Mouse (Mus musculus): Measurements from ENCODE around the gene Zmynd12.

Zmynd12 gene

DNA sequence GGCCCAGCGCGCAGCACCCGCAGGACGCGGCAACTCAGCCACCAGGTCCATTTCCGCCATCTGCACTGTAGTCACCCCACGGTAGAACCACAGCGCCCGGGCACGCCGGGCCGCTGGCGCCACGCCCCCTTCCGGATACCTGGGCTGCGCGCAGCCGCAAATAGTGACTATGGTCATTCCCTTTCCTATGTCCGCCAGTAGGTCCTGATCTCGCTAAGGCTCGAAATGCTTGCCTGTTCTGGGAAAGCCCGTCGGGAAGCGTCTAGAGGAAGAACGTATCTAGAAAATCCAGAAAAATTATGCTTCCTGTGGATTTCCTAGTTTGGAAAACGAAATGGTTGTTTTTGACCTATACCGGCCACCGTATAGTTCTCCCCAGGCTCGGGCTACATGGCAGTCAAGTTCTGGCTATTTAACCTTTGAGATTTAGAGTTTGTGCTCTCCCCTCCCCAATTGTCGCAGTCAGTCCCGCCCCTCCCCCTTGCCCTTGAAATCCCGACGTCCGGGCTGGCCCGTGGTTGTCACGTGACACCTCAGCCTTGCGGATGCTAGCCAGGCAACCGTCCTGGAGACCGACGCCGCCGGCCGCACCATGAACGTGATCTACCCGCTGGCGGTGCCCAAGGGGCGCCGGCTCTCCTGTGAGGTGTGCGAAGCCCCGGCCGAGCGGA, at the start of gene Zmynd12, which contains the start of gene Ppcs:
Zmynd12 (plus strand) TSS at position 521 of the 671 bp plus-strand sequence.
Ppcs (minus strand) TSS at position 127 of the 671 bp plus-strand sequence.
- DNase-seq = peak; percentile 93

- no peak for DNase-seq
These were observed 41.0 kb upstream of the Zmynd12 start for GRCm38 (mm10) chr4:119381471-119382190.

DNA sequence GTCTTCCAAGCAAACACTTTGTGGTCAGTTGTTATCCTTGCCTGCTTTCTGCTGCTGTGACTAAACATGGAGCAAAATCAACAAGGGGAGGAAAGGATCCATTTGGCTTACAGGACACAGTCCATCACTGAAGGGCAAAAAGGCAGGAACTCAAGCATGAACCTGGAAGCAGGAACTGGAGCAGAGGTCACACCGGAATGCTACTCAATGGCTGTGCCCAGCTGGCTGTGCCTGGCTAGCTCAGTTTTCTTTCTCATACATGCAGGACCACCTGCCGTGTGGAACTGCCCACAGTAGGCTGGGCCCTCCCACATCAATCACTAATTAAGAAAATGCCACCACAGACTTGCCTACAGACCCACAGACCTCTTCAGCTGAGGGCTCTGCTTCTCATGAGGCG, 33.4 kb upstream of the Zmynd12 start:
- DNase-seq = no peak

GRCm38 (mm10) chr4:119390369-119390768, 32.2 kb upstream of the Zmynd12 start:
- peak; percentile 77 for DNase-seq

- DNase-seq = no peak
These were observed 23.9 kb upstream of the Zmynd12 start for GRCm38 (mm10) chr4:119398751-119399150.

- DNase-seq = peak; percentile 25
These were observed 21.7 kb upstream of the Zmynd12 start for GRCm38 (mm10) chr4:119400896-119401295.

- DNase-seq = no peak
These were observed 19.2 kb upstream of the Zmynd12 start for GRCm38 (mm10) chr4:119403431-119403830.

GRCm38 (mm10) chr4:119411877-119412650, 10.6 kb upstream of the Zmynd12 start:
- peak; percentile 63 for DNase-seq

DNA sequence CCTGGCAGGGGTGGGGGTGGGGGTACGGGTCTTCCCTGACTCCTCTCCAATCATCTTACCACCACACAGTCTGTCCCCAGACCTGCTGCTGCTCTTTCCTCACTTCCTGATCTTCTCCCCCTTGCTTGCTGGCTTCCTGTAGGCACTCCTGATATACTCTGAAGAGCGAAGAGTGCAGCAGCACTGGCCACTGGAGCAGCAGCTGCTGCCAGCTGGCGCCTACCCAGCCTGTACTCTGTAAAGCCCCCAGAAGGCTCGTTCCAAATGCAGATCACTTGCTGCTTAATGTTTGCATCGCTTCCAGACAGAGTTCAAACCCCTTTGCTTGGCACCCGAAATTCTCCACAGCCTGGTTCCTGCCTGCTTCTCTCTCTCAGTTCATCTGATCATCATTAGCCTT, 9.8 kb upstream of the Zmynd12 start:
- DNase-seq = peak; percentile 47

DNA sequence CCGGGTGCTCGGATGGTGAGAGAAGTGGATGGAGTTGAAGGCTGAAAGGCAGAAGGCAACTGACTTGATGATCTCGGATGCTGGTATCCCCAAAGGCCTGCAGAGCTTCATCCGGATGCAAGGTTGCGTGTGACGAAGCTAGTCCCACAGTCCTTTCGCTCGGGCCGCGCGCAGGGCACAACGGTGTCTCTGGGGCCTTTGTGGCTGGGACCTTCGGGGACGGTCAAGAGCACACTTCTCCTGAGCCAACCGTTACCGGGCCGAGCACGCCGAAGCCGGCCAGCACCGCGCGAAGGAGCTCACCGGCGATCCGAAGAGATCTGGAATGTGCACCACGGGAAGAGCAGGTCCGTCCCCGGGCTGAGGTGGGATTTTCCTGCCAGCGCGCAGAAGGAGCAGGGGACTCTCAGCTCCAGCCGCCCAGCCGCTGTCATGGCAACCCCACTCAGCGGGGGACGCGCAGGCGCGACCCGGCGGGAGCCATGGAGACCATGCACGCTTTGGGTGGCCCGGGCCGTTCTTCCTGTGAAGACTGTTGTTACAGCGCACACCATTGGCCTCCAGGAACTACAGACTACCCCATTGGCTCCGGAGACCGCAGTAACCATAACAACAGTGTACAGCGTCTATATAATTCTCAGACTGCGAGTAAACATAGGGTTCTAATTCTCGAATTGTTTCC, 7.4 kb upstream of the Zmynd12 start, which contains the start of gene Ccdc30:
Ccdc30 (minus strand) TSS at position 450 of the 682 bp plus-strand sequence.
- peak; percentile 92 for DNase-seq

DNA sequence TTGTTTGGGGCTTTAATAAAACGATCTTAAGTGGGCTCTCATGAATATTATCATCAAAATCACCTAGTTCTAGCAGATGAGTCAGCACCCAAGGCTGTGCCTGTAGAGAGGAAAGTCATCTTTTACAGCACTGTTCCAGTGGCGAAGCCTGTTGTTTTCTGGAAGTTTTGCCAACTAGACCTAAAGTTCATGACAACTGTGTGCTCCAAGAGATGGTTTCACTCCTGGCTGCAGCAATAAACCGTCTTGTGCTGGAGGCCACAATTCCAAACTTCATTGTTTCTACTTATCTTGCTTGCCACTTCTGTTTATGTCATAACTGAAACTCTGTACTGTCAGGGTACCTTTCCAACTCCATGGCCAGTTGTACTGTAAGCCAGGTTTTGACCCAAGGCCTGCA, 5.3 kb upstream of the Zmynd12 start:
- DNase-seq = no peak

DNA sequence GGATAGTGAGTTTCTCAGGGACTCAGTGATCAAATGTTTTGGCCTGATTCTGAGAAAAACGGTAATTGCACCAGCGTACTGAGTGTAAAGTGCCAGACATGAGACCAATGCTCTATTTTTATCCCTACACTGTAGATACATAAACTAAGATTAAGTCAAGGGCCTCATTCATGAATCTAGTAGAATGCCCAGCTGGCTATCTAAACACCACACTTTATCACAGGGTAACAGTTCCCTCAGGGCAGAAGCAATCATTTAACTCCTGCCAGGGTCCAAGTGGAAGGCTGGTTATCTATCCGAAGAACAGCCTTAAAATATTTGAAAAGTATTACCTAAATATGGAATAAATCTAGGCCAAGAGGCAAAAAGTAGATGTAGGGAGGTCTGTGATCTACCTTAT, 4.7 kb upstream of the Zmynd12 start:
- no peak for DNase-seq

GRCm38 (mm10) chr4:119421191-119421590, 1.4 kb upstream of the Zmynd12 start:
- no peak for DNase-seq

DNA sequence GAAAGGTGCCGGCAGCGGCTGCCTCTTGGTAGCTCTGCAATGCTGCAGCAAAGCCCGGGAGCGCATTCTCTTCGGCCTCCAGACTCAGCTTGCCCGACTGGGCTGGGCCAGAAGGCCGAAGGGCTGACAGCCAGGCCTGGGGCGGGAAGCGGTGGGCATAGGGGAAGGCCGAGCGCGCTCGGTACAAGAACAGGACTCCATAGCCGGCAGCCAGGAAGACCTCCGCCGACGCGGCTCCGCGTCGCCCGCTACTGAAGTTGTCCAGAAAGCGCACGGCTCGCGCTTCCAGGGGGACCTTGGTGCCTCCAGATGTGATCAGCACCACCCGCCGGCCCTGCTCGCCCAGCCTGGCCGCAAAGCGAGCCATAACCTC, 707 bp upstream of the Zmynd12 start:
- no peak for DNase-seq

DNA sequence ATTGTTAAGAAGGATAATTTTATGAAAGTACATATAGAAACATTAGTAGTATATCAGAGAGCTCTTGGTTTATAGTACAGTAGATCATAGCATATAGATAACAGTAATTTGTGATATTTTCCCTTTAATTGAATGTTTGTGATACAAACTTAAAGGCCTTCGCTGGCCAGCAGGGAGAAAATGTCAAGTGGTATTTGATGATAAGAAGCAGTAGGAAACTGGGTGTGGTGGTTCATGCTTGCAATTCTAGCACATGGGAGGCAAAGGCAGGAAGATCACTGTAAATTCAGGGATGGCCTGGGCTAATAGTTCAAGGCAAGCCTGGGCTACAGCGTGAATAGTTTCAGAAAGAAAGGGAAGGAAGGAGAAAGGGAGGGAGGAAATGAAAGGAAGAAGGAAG, 2.5 kb downstream of the Zmynd12 start:
- DNase-seq = no peak

DNA sequence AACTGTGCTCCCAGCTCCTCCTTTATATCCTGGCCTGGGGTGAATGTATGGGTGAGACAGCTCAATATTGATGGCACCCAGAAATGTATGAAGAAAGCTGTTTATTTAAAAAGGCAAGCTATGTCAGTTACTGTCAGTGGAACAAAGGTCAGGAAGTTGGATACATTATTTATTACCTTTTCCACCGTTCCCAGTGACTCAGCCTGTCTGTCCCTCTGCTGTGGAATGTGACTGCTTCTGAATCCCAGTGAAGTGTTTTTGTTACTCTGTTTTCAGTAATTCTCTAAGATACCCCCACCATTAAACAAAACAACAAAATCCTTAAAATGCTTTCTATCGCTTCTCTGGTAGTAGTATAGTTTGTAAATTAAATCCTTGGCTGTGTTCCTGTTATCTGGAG, 3.0 kb downstream of the Zmynd12 start:
- no peak for DNase-seq

- DNase-seq = no peak
These were observed 5.1 kb downstream of the Zmynd12 start for GRCm38 (mm10) chr4:119427680-119428079.

- peak; percentile 74 for DNase-seq
These were observed 8.1 kb downstream of the Zmynd12 start for GRCm38 (mm10) chr4:119430678-119431077.

- DNase-seq = no peak
These were observed 15.3 kb downstream of the Zmynd12 start for GRCm38 (mm10) chr4:119437936-119438335.

GRCm38 (mm10) chr4:119441836-119442235, 19.2 kb downstream of the Zmynd12 start:
- no peak for DNase-seq

DNA sequence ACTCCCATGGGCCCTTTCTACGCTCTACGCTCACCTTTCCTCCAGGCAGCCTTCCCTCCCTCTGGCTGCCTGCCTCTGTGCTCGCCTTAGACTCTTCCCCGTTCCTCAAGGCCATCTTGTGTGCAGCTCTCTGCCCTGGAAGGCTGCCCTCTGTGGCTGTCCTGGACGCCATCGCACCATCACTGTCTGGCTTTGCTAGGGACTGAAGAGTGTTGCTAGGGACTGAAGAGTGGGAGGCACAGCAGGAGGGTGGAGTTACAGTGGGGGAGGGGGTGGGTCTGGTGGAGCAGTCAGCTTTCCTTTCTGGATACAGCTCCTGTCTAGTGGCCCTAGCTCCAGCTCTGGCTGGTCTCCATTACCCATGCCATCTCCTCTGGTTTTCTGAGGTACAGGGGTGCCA, 19.9 kb downstream of the Zmynd12 start:
- DNase-seq = no peak

GRCm38 (mm10) chr4:119447261-119447660, 24.6 kb downstream of the Zmynd12 start:
- no peak for DNase-seq

- DNase-seq = no peak
These were observed 25.2 kb downstream of the Zmynd12 start for GRCm38 (mm10) chr4:119447786-119448185.
